Mouse (Mus musculus) olfactory bulb, adult 2 months (tissue): ENCODE results near the gene Ppih. TPM values are rescaled to one million over a fixed set of nuclear protein-coding genes. Genes with fewer than 3 reads are reported as not detected.

Source experiments
- H3K27ac ChIP-seq: fragments of 200-500 bp; 2 replicates; pipeline ENCODE4 v1.5.1; 2012; ENCODE audit warnings: low read depth, low read length; ENCODE audit not compliant: insufficient read depth
- H3K4me1 ChIP-seq: fragments of 200-500 bp; 2 replicates; pipeline ENCODE4 v1.6.1; 2012; ENCODE audit warnings: low read length; ENCODE audit not compliant: control insufficient read depth, insufficient read depth
- H3K4me3 ChIP-seq: fragments of 200-500 bp; 2 replicates; pipeline ENCODE4 v1.5.1; 2012; ENCODE audit warnings: mild to moderate bottlenecking, low read depth, low read length, moderate library complexity; ENCODE audit not compliant: insufficient read depth
- CTCF ChIP-seq: fragments of 200-500 bp; IDR thresholded peaks from 2 replicates; pipeline ENCODE4 v1.5.1; 2012; ENCODE audit warnings: low read depth, mild to moderate bottlenecking, low read length, moderate library complexity; ENCODE audit not compliant: insufficient read depth
- POLR2A ChIP-seq: fragments of 200-500 bp; IDR thresholded peaks from 2 replicates; pipeline ENCODE4 v1.6.1; 2012; ENCODE audit warnings: mild to moderate bottlenecking, low read depth, low read length, moderate library complexity; ENCODE audit not compliant: insufficient read depth
- WGBS: fragments of 180-500 bp; shearing (Covaris S2); methylation state at CpG from one replicate; pipeline ENCODE4 v1.1.7; 2018; 5-methylcytosine and 5-hydroxymethylcytosine counted together
- polyA plus RNA-seq: library from polyadenylated mRNA; stranded (reverse); fragments of >200 nt; gene quantifications from 2 replicates; pipeline ENCODE4 v1.2.4, GENCODE M21; 2012; ENCODE audit warnings: low replicate concordance; ENCODE audit not compliant: missing spikeins, insufficient read depth, insufficient read length

The Ppih gene
- polyA plus RNA-seq, 1 experiment, result not detected

DNA sequence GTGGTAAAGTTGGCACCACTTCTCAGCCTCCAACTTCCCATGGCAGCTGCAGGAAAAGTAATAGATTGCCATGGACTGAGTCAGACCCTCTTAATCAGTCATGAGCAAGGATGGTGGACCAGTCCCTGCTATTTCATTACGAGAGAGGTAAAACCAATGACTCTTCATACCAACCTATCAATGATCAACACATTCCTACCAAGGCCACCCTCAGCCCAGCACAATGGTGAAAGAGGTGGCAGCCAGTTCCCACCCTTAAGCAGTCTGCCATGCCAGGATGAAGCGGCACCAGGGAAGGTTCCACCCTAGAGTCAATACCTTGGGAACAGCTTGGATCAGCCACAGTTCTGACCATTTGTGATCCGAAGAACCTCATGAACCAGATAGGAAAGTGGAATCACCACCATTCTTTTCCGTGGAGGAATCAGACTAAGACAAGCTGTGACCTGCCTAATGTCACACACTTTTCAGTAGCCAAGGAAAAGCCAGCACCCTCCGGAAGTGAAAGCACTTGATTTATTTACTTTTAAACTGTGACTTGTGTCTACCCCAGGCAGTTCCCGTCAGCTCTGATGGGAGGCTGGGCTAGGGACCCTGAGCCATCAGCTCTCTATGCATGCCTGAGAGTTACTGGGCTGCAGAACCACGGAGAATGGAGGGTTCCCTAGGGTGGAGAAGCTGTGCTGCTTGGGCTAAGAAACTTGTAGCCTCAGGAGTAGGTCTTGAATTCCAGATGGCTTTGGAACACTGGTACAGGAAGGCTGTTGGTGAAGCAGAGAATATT lies 68.1 kb downstream of the Ppih start:
- WGBS, result 81% methylated on average over 7 of the region's 7 CpGs

More for the DNA sequence above, 68.1 kb downstream of the Ppih start:
- H3K4me3 ChIP-seq, result no peak overlapping the region
- H3K4me1 ChIP-seq, result peaks cover 18% of the 10 kb centered on the region
- TF ChIP-seq POLR2A (no peak), CTCF (no peak)
- H3K27ac ChIP-seq, result no peak overlapping the region

Other genes starting within 250 kb of the Ppih start
- gene Slc2a1, start 211.8 kb downstream of the Ppih start, polyA plus RNA-seq, result not detected in 2 replicates
- not detected in 2 replicates for gene Zfp691, start 146.4 kb downstream of the Ppih start, polyA plus RNA-seq
- gene Ermap, start 130.5 kb downstream of the Ppih start, polyA plus RNA-seq, result not detected in 2 replicates
- gene Svbp, start 125.2 kb downstream of the Ppih start, polyA plus RNA-seq, result not detected in 2 replicates
- not detected in 2 replicates for gene Tmem269, start 102.3 kb downstream of the Ppih start, polyA plus RNA-seq
- not detected in 2 replicates for gene AU022252, start 87.8 kb downstream of the Ppih start, polyA plus RNA-seq
- not detected in 2 replicates for gene P3h1, start 87.6 kb downstream of the Ppih start, polyA plus RNA-seq
- not detected in 2 replicates for gene Cldn19, start 65.1 kb downstream of the Ppih start, polyA plus RNA-seq
- 690 TPM in 1 of 2 replicates, not detected in the other for gene Ybx1, start 25.9 kb downstream of the Ppih start, polyA plus RNA-seq
- gene Ccdc30, start 95.0 kb upstream of the Ppih start, polyA plus RNA-seq, result not detected in 2 replicates
- not detected in 2 replicates for gene Ppcs, start 101.9 kb upstream of the Ppih start, polyA plus RNA-seq
- not detected in 2 replicates for gene Zmynd12, start 102.3 kb upstream of the Ppih start, polyA plus RNA-seq
- not detected in 2 replicates for gene Rimkla, start 172.1 kb upstream of the Ppih start, polyA plus RNA-seq
- 98.3 TPM in 1 of 2 replicates, not detected in the other for gene Foxj3, start 216.5 kb upstream of the Ppih start, polyA plus RNA-seq
- not detected in 2 replicates for gene Frg2f1, start 219.0 kb upstream of the Ppih start, polyA plus RNA-seq